Mouse (Mus musculus) large intestine, adult 2 months (tissue): ENCODE measurements around the gene Pou2f2. TPM values are rescaled to one million over a fixed set of nuclear protein-coding genes. Genes with fewer than 3 reads are reported as not detected.
A peak's percentile ranks its signal among the peaks of the same experiment; 100 is the strongest.

Source experiments
- DNase-seq: peaks from one replicate; pipeline ENCODE4 v3.0.0-alpha.2; 2012; ENCODE audit warnings: low read depth, low spot score
- WGBS: fragments of 180-500 bp; shearing (Covaris S2); methylation state at CpG from one replicate; pipeline ENCODE4 v1.1.7; 2018; 5-methylcytosine and 5-hydroxymethylcytosine counted together
- polyA plus RNA-seq: library from polyadenylated mRNA; depleted of rRNA; stranded (reverse); fragments of >200 nt; gene quantifications from 2 replicates; pipeline ENCODE4 v1.2.3, GENCODE M21; 2012

The Pou2f2 gene
- polyA plus RNA-seq, 1 experiment = 2.6 TPM

DNA sequence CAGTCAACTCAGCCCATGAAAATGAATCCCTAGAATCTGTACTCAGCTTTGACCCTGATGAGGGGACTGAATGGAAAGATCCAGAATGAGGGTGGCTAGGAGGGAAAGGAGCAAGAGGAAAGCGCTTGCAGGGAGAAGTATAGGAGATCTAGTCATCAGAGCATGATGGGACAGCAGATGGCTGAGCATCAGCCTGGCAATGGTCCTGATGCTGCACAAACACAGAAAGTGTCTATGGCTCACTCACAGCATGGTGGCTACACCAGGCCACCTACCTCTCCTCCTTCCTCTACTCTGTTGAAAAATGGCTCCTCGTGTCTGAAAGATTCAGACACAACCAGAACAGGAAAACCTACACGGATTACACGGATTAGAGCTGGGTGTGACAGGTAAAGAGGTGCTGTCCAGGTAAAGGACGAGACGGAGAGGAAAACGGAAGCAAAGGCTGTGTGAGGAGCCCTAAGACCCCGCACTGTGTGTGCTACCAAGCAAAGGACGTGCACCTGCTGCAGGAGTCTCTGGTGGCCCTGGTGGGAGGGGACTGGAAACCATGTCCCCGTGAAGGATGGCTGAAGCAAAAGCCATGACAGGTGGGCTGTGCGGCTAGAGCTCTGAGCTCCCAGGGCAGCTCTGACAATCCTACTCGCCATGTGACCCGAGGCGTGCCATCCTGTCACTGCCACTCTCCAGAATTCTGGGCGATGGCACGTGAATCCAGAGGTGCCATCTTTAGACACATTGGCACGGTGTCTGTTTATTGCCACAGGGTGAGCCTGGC lies 67.2 kb downstream of the Pou2f2 start:
- no peak for DNase-seq
- WGBS = 77% methylated on average over 17 of the region's 17 CpGs

DNA sequence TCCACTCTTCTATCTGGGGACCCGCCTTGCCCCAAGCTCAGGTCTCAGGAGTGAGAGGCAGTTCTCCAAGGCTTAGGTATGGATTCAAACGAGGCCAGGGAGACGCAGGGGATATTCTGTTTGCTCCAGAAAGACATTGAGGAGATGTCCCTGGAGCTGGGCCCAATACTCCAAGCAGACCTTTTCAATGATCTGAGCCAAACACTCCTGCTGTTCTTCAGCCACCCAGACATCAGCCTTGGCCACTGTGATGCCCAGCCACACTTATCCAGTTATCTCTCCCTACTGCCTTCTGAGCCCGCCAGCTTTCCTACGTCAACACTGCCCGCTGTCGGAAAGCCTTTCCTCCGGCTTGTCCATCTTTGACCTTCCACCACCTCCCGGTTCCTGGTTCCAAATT lies 69.2 kb downstream of the Pou2f2 start:
- DNase-seq = no peak
- 84% methylated on average over 9 of the region's 9 CpGs for WGBS

DNA sequence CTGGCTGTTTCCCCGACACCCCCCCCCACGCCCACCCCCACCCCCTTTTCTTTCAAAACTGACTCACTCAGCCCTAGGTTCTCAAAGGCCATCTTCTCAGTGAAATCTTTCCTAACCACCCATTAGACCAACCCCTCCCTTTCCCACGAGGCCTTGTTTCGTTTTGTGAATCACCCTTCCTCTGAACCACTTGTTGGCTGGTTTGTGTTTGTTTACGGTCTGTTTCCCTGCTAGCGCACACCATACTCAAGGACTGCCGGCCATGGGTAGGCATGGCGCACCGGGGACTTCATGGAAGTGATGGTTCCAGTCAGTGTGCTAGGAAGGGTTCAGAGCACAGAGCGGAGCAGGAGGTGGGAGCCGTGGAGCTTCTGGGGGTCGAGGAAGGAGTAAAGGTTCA lies 70.2 kb downstream of the Pou2f2 start:
- 58% methylated on average over 12 of the region's 12 CpGs for WGBS
- no peak for DNase-seq

DNA sequence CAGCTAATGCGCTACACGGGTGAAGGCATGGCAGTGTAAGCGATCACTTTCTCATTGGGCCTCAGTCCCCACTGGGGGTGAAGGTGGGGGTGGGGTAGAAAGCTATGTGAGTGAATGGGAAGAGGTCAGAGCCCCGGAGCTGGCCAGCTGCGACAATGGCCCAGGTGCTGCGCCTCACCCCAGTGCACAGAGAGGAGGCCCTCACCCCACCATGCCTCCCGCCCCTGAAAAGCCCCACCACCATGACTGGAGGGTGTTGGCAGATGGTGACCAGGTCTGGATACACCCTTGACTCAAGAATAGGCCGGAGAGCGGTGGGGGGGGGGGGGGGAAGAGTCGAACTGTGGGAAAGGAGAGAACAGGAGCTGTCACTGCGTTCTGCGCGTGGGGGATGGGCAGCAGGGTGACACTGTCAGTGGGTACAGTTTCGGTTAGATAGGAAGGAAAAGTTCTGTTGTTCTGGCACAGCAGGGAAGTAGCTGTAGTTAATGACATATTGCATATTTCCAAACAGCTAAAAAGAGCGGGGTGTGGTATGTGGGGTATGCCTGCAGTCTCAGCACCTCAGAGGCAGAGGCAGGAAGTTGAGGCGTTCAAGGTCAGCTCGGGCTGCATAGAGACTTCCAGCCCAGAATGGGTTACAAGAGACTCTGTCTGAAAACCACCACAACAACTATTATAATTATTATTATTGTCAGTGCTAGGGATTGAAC lies 72.6 kb downstream of the Pou2f2 start:
- no peak for DNase-seq
- WGBS = 44% methylated on average over 17 of the region's 17 CpGs

DNA sequence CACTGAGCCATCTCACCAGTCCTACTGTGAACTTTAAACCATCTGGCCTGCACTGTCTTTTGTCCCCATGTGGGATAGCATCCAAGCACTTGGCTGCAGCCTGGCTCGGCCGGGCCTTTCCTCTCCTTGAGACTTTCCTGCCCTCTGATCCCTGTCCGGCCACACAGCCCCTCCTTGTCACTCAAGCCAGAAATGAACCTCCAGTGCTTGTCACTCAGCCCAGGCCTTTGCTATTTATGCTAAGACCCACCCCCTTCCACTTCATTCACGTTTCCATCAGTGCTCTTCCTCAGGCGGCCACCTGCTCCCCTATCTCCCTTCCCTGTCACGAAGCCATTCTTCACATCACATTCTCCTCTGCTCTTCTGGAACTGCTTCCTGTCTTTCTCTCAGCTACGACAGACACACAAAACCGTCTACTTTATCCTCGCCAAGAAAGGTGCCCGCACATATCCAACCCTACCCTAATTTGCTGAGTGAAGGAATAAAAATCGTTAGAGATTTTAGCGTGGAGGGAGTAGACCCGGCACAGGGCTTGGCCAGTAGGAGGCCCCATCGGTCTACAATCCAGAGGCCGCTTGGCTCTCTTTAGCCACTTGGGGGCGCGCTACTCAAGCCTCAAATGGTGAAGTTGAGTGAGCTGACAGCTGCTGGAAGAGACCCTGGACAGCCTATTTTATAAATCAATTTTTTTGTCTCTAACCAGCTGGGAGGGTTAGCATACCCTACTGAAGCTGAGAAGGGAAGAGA lies 73.9 kb downstream of the Pou2f2 start:
- 20% methylated on average over 17 of the region's 17 CpGs for WGBS
- DNase-seq = peak; percentile 33

DNA sequence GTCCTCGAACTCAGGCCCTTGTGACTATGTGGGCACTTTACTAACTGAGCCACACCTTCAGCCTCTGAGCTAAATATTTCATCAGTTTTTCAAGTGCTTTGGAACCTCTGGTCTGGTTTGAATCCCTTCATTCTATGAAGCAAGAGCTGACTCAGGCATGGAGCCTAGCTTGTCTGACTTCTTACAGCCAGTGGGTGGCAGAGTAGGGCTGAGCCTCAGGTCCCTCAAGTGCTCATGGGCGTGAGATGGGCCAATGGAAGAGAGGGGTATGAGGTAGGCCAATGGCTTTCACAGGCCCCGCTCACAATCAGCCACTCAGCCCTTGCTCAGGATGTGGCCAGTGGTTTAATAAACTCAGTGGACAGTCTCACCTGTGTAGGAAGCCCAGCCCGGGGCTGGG lies 79.9 kb downstream of the Pou2f2 start:
- 42% methylated on average over 4 of the region's 4 CpGs for WGBS
- DNase-seq = no peak

DNA sequence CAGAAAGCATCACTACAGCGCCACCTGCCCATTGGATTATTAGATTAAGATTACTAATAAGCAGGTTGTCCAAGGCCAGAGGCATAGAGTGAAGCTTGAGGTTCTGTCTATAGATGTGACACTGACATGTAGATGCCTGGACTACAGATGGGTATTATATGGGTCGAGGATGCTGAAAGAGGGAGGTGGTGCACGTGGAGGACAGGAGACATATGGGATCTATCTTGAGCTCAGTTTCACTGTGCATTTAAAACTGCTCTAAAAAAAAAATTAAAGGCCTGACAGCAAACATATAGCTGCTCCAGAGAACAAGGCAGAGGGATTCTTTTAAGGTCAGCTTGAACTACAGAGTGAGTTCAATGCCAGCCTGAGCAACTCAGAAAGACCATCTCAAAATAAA lies 81.4 kb downstream of the Pou2f2 start:
- DNase-seq = no peak
- WGBS = 76% methylated on average over 3 of the region's 3 CpGs

DNA sequence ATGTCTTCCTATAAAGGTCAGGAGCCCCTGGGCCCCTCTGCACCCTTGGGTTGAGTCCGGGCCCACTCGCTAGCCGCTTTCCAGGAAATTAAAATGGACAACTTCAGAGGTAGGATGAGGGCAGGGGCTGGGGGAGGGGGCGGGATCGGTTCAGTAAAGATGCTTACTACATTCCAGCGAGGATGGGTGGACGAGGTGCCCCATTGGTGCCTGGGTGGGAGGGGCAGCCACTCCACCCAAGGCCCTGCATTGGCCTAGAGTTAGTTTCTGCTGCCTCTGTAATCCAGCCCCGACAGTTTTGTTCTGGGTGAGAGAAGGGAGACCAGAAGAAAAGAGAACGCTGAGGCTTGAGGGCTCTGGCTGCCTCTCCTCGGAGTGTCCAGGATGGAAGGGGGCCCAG lies 89.7 kb downstream of the Pou2f2 start:
- 36% methylated on average over 10 of the region's 10 CpGs for WGBS
- DNase-seq = no peak

DNA sequence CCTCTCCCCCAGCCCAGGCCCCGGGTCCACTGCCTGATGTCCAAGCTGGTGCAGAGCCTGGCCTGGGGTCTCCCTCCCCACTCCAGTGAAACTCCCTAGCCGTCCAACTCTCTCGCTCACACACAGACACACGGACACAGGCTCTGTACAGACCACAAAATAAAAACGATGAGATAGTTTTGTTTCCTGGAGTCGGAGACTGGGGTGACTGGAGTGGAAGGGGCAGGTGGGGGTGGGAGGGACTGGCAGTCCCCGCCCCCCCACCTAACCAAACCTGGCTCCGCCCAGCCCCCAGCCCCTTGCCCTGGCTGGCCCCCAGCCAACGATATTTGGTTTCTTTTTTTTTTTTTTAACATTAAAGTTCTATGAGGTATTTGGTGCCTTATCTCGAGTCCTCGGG lies 90.6 kb downstream of the Pou2f2 start:
- 24% methylated on average over 11 of the region's 11 CpGs for WGBS

DNA sequence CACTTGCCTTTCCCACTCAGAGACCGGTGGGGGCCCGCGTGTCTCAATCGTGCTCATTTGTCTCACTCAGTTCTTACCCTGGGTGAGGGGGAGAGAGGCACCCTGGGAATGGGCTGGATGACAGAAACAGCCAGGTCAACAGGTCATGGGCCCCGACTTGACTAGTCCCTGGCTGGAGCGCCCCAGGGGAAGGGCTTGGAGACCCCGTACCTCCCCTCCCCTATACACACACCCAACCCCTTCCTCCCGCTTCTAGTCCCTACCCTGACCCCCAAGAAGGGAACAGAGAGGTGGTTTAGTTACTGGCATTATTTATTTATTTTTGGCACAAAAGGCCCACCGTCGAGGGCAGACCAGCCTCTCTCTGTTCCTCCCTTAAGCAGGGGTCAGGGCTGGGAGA lies 91.0 kb downstream of the Pou2f2 start:
- DNase-seq = no peak

More for the DNA sequence above, 90.6 kb downstream of the Pou2f2 start:
- DNase-seq = no peak

DNA sequence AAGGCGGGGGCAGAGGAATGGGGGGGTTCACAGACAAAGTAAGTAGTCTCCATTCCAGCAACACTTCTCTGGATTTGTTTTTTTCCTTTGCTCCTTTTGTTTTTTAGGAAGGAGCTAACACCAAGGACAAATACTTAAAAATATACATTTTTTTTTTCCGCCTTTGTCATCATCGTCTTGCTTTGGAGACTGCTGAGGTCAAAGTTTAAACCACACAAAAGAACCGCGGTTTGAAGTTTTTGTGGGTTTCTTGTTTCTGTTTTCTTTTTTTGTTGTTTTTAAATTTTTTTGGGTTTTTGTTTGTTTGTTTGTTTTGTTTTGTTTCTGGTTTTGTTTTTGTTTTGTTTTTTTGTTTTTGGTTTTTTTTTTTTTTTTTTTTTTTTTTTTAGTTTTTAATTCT lies 91.6 kb downstream of the Pou2f2 start:
- WGBS = 66% methylated on average over 5 of the region's 5 CpGs
- no peak for DNase-seq

More for the DNA sequence above, 91.0 kb downstream of the Pou2f2 start:
- WGBS = 37% methylated on average over 10 of the region's 10 CpGs

DNA sequence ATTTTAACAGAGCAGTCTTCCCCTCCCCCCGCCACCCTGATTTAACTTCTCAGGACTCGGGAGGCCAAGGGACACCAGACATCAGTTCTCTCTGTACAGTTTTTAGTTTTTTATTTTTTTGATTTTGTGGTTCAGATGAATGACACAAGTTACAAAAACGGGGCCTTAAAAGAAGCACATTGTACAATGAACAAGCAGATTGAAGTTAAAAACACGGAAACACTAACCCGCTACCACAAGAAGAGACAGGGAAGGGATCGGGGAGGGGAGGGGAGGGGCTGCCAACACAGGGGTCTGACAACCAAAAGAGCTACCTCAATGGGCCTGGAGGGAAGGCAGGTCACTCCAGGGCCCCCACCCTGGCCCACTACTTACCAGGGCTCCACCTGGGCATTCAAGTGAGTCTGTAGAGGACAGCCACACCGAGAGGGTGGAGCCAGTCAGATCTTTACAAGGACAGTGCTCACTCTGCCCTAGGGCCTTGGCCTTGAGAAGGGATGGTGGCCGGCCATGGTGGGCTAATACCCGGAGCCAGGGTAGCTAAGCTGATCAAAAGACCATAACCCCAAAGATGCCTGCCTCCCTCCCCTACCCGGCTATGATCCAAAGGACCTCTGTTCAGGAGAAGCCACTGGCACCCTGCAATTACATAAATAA lies 92.1 kb downstream of the Pou2f2 start:
- 69% methylated on average over 10 of the region's 10 CpGs for WGBS
- no peak for DNase-seq

DNA sequence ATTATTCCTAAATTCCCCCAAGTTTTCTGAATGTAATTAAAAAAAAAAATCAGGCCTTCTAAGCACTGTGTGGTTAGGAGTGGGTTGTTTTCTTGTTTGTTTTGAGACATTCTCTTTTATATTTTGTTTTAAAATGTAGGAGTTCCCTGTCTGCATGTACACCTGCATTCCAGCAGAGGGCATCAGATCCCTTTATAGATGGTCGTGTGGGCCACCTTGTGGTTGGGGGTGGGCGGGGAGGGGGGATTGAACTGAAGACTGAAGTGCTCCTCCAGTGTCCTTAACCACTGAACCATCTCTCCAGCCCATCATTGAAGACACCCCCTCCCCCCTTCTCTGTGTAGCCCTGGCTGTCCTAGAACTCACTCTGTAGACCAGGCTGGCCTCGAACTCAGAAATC lies 92.9 kb downstream of the Pou2f2 start:
- DNase-seq = no peak

DNA sequence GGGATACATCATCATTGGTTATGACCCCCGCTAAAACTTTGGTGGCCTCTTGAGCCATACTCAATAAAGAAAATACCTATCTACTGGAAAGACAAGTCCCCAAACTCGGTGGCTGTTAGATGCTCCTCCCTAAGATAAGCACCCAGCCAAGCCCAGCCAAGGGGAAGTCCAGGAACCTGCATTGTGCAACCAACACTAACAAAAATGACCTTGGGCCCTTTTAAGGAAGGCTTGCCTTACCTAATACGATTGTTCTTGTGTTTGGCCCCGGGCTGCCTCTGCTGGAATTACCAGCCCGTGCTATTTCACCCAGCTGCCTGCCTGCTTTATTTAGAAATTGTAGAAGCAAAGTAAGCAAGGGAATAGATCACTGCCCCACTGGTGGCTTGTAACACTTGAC lies 94.9 kb downstream of the Pou2f2 start:
- DNase-seq = no peak
- WGBS = 20% methylated on average over 5 of the region's 5 CpGs

More for the DNA sequence above, 92.9 kb downstream of the Pou2f2 start:
- WGBS = 55% methylated on average over 3 of the region's 3 CpGs

DNA sequence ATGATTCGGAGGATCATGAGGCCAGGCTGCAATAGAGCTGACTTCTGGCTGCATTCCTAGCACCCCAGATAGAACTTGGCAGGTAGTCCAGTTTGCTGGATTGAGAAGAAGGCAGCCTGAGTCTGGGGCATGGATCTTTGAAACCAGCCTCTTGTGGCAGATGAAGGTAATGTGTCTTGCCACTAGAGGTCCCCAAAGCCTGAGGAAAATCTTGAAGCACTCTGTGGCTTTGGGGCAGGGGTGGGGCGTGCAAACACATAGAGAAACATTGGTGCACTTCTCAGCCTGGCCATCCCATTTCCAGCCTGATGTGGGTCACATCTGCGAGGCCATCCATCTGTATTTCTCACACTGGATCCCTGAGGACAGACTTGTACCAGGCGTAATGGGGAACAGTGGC lies 97.0 kb downstream of the Pou2f2 start:
- DNase-seq = no peak
- 68% methylated on average over 4 of the region's 4 CpGs for WGBS

DNA sequence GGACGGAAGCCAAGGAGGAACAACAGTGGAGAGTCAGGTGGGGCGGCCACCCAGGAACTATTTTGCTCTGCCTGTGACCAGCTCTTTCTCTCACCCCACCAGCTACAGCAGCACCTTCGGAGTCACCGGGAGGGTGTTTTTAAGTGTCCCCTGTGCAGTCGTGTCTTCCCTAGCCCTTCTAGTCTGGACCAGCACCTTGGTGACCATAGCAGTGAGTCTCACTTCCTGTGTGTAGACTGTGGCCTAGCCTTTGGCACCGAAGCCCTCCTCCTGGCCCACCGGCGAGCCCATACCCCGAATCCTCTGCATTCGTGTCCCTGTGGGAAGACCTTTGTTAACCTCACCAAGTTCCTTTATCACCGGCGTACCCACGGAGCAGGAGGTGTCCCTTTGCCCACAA lies 99.1 kb downstream of the Pou2f2 start:
- WGBS = 91% methylated on average over 13 of the region's 13 CpGs
- DNase-seq = no peak

DNA sequence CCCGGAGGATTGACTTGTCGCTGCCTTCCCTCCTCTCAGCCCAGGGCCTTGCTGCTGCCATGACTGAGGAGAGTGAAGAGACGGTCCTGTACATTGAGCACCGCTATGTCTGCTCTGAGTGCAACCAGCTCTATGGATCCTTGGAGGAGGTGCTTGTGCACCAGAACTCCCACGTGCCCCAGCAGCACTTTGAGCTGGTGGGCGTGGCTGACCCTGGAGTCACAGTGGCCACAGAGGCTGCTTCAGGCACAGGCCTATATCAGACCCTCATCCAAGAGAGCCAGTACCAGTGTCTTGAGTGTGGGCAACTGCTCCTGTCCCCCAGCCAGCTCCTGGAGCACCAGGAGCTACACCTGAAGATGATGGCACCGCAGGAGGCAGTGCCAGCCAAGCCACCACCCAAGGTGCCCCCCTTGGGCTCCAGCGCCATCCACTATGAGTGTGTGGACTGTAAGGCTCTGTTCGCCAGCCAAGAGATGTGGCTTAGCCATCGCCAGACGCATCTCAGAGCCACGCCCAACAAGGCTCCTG lies 100.0 kb downstream of the Pou2f2 start:
- no peak for DNase-seq
- WGBS = 77% methylated on average over 12 of the region's 12 CpGs

DNA sequence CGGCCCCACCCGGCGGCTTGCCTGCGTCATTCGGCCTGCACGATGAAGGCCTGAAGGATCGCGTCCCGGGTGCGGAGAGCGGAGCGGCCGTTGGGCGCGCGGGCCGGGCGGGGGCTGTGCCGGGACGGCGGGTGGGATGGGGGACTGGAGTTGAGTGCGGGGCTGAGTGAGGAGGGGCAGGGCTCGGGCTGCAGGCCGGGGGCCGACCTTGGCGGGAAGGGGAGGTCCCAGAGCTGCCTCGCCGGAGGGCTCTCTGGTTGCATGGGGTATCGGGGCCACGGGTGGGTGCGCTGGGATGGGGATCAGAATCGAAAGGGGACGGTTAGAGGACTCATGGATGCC lies 102.1 kb downstream of the Pou2f2 start:
- no peak for DNase-seq
- WGBS = 2% methylated on average over 33 of the region's 33 CpGs

DNA sequence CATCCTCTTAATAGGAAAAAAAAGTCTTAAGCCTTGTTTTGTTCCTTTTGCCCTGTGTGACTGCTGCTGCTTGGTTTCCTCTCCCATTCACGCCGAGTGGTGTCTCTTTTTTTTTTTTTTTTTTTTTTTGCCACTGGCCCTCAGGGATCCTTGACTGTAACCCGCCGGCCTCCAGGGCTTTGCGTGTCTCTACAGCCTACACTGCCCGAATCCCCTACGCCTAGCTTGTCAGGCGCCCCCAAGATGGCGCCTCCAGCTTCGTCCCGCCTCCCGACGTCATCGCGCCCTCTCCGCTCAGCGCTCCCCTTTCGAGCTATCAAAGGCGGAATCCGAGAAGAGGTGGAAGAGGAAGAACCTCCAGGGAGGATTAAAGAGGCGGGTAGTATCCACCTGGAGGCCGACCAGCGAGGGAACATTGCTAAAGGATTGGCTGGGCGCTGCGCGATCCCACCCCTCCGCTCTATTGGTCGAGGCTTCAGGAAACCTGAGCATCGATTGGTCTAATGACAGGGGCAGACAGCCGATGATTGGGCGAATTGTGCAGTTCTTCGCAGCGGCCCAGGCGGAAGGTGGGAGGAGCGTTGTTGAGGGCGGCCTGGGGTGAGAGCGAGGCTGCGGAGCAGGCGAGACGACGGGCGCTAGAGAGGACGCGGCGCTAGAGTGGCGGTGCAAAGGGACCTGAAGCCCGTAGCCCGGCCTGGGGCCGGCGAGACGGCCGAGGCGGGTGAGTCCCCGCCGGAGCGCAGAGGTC lies 102.7 kb downstream of the Pou2f2 start:
- 1% methylated on average over 56 of the region's 56 CpGs for WGBS
- peak; percentile 93 for DNase-seq
